Mouse (Mus musculus): Measurements from ENCODE around the gene Hist1h2bh.

Hist1h2bh gene

DNA sequence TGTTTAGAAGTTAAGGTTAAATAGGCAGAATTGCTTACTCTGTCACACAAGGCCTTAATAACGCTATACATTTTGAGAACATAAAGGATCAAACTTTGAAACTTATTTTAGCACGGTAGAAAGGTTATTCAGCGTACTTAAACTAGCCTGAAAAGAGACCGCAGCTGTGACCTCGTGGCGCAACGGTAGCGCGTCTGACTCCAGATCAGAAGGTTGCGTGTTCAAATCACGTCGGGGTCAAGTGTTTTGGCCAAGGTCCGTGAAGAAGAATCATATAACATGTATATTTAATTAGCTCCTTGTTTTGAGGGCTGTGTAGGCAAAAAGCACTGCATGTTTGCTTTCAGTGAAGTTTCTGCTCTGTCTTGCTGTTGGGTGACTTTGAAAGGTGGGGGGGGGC is 36.8 kb downstream of the Hist1h2bh start:
- DNase-seq (ENCODE audit: low read depth, low spot score), result peak; percentile 88

DNA sequence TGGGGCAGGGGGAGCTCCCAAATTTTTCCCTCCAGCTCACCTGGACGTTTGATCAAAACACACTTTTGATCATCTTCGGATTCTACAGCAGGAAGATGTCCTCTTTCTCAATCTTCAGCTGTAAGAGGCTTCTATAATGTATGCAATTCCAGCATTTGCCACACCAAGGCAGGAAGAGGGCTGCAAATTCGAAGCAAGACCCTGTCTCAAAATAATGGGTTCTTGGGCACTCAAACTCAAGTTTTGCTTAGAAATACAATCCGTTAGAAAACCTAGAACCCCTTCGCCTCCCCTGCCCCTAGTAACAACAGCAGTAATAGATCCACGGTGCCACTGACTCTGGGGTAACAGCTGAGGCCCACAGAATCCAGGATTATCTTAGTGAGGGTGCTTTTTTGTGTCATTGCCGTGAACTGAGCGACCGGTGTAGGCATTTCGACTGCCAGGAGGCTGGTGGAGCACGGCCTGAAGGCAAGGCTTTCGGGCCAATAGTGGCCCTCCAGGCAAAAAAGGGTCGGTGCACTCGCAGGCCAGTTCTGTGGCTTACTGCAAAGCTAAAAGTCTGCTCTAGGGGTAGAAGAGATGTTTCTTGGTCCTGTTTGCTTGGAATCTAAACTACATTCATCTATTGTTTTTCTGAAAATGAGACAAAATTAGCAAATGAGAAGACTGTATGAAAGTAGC is 37.4 kb downstream of the Hist1h2bh start:
- DNase-seq (ENCODE audit: low read depth, low spot score), result peak; percentile 81

GRCm38 (mm10) chr13:23503797-23504196 is 39.4 kb downstream of the Hist1h2bh start:
- peak; percentile 85 for DNase-seq (ENCODE audit: low read depth, low spot score)

- DNase-seq (ENCODE audit: low read depth, low spot score), result no peak
Observed at GRCm38 (mm10) chr13:23502916-23503315, 40.3 kb downstream of the Hist1h2bh start.

GRCm38 (mm10) chr13:23502031-23502567 is 41.1 kb downstream of the Hist1h2bh start:
- DNase-seq (ENCODE audit: low read depth, low spot score), result peak; percentile 79

DNA sequence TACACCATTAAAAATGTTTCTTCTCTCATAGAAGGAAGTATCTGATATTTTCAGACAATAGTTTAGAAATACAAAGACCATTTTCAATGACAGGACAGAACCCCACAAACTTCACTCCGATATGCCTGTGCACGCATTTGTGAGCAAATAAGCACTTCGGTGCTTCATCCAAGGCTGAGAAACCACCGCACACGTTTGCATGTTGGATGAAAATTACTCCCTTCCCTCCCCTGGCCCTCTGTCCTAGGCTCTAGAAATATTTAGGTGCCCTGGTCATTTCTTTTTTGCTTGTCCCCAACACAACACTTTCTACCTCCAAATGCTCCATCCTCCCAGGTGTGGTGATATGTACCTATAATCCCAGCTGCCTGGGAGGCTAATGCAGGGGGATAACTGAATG is 41.7 kb downstream of the Hist1h2bh start:
- DNase-seq (ENCODE audit: low read depth, low spot score), result peak; percentile 65

DNA sequence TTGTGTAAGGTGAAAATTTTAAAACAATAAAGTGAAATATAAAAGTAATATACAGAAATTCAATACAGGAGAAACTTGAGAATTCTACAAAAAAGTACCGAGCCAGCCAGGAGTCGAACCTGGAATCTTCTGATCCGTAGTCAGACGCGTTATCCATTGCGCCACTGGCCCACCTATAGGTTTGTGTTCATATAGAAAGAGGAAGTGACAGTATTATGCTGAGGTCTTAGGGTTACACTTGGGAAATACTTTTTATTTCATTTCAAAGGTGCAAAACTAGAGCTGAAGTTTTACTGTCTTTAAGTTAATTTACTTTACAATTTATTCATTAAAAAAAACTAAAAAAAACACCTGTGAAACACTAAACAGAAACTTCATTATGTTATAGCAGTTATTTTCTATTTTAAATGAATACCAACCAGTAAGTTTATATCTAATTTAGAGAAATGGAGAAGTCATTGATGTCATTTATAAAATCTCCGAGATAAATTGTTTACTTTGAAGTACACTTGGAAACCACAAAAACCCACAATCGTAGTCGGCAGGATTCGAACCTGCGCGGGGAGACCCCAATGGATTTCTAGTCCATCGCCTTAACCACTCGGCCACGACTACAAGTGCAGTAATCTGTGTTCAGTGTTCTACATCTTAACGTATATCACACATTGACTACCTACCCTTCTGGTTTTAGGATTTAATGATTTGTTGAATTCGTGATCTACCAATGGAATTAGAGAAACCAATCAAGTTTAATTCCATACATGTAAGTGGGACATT is 42.6 kb downstream of the Hist1h2bh start:
- DNase-seq (ENCODE audit: low read depth, low spot score), result peak; percentile 87

DNA sequence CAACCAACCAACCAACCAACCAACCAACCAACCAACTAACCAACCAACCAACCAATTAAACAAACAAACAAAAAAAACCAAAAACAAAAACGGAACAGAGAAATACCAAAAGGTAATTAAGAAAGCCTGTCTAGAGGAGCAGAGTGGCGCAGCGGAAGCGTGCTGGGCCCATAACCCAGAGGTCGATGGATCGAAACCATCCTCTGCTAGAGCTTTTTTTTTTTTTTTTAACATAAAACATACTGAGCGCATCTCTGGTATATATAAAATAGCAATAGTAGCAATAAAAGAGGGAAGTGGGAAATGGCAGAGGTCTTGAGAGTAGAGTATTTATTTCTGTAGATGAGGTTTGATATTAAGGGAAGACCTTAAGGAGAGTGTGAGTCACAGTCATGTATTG is 43.2 kb downstream of the Hist1h2bh start:
- peak; percentile 79 for DNase-seq (ENCODE audit: low read depth, low spot score)

GRCm38 (mm10) chr13:23498653-23499052 is 44.5 kb downstream of the Hist1h2bh start:
- peak; percentile 35 for DNase-seq (ENCODE audit: low read depth, low spot score)

- DNase-seq (ENCODE audit: low read depth, low spot score), result peak; percentile 65
Observed at GRCm38 (mm10) chr13:23497656-23498321, 45.4 kb downstream of the Hist1h2bh start.

DNA sequence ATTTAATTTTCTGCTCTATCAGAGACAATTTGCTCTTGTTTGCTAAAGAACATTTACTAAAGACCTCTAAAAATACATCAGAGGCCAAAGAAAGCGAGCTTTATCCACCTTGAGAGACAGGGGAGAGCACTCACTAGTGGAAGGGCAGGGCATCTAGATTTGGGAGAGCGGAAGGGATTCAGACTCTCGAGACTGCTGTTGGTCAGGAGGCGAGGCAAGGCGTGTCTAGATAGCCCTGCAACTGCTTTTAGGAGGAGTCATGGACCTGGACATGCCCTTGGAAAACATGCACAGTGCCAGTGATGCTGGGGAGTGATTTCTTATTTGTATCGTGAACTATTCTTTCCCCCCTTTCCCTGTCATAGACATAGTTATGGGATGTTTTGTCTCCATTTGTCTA is 47.7 kb downstream of the Hist1h2bh start:
- no peak for DNase-seq (ENCODE audit: low read depth, low spot score)

GRCm38 (mm10) chr13:23491990-23492389 is 51.2 kb downstream of the Hist1h2bh start:
- DNase-seq (ENCODE audit: low read depth, low spot score), result no peak

All from A20 (cell line).